Mouse (Mus musculus) midbrain, embryonic 14.5 days (tissue): ENCODE data around the gene Rpl36a. TPM values are rescaled to one million over a fixed set of nuclear protein-coding genes. Genes with fewer than 3 reads are reported as not detected.

Experiments used
- ATAC-seq: fragments of 200-750 bp; cut with Nextera tagmentation; 2 replicates; pipeline ENCODE4 v1.8.0; 2017; ENCODE audit warnings: moderate number of reproducible peaks, moderate library complexity; ENCODE audit not compliant: low FRiP score, low TSS enrichment
- DNase-seq: peaks from one replicate; pipeline ENCODE4 v3.0.0-alpha.2; 2015
- H3K27ac ChIP-seq: fragments of 300-500 bp; sonication (generic); replicated peaks from 2 replicates; pipeline ENCODE4 v1.5.1; 2014; ENCODE audit warnings: mild to moderate bottlenecking, low read depth, low read length, moderate library complexity
- H3K27me3 ChIP-seq: fragments of 300-500 bp; sonication (generic); 2 replicates; pipeline ENCODE4 v1.6.1; 2014; ENCODE audit warnings: low read length, control low read depth, mixed read lengths; ENCODE audit not compliant: control insufficient read depth, insufficient read depth
- H3K36me3 ChIP-seq: fragments of 300-500 bp; sonication (generic); 2 replicates; pipeline ENCODE4 v1.6.1; 2014; ENCODE audit warnings: low read length, control low read depth; ENCODE audit not compliant: control insufficient read depth, insufficient read depth
- H3K4me1 ChIP-seq: fragments of 300-500 bp; sonication (generic); 2 replicates; pipeline ENCODE4 v1.6.1; 2014; ENCODE audit warnings: mild to moderate bottlenecking, antibody characterized with exemption, low read length, control low read depth; ENCODE audit not compliant: control insufficient read depth, insufficient read depth
- H3K4me2 ChIP-seq: fragments of 300-500 bp; sonication (generic); 2 replicates; pipeline ENCODE4 v1.6.1; 2014; ENCODE audit warnings: mild to moderate bottlenecking, low read length, moderate library complexity
- H3K4me3 ChIP-seq: fragments of 300-500 bp; sonication (generic); replicated peaks from 2 replicates; pipeline ENCODE4 v1.5.1; 2014; ENCODE audit warnings: low read depth, low read length
- H3K9ac ChIP-seq: fragments of 300-500 bp; sonication (generic); replicated peaks from 2 replicates; pipeline ENCODE4 v1.6.1; 2014; ENCODE audit warnings: mild to moderate bottlenecking, low read length, moderate library complexity
- H3K9me3 ChIP-seq: fragments of 300-500 bp; sonication (generic); 2 replicates; pipeline ENCODE4 v1.6.1; 2016; ENCODE audit warnings: low read length, control low read depth, mixed read lengths; ENCODE audit not compliant: control insufficient read depth
- WGBS: fragments of 180-500 bp; shearing (Covaris S2); extraction: QIAGEN DNeasy Blood & Tissue Kit; methylation state at CpG from one replicate; pipeline ENCODE4 v1.1.7; 2014; 5-methylcytosine and 5-hydroxymethylcytosine counted together
- polyA plus RNA-seq: library from polyadenylated mRNA; unstranded; fragments of >200 nt; fragmentation: Nextera tagmentation; extraction: Ambion mirVana; gene quantifications from 2 replicates; pipeline ENCODE4 v1.2.1, GENCODE M21; 2014

Rpl36a gene
- polyA plus RNA-seq, 1 experiment from 2014 or later = 207 TPM

DNA sequence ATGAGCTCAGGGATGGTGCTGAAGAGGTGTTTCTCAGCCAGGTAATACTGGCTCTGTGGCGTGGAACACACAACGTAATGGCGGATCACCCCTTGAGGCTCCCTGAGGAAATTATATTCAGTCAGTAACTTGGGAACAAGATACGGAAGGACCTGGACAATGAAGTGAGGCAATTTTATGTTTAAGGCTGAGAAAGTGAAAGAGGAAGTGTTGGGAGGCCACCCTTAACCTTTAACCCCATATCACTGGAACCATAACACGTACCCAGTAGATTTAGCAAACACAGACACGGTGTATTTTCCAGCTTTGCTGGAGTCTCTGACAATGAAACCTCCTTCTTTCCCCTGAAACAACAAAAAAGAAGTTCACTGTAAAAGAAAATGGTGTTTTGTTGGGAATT lies 31.0 kb upstream of the Rpl36a start:
- no peak for ATAC-seq
- 75% methylated on average over 6 of the region's 6 CpGs for WGBS

DNA sequence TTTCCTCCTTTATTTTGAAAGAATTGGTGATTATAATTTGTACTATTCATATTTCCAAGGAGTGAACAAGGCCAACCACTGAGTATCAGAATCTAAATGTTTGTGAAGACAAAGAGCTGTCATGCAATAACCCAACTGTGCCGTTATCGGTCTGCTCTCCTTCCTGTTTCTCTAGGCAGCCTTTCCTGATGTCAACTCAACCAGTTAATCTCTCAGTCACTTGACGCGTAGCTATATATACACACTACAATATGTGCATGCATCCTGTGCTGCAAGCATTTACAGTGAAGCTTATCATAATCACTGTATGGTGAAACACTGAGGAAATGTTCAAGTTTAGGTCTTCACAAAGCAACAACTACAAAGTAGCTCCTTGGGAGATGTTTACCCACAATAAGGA lies 21.1 kb upstream of the Rpl36a start:
- ATAC-seq (no peak), DNase-seq (no peak)
- no peak overlapping the region for H3K4me3 ChIP-seq
- H3K9ac ChIP-seq = no peak overlapping the region
- H3K36me3 ChIP-seq = no peaks in the 10 kb centered on the region
- H3K27ac ChIP-seq = no peak overlapping the region
- H3K4me2 ChIP-seq = no peak overlapping the region
- no peaks in the 10 kb centered on the region for H3K9me3 ChIP-seq
- WGBS = 90% methylated on average over 4 of the region's 4 CpGs
- H3K4me1 ChIP-seq = no peaks in the 10 kb centered on the region
- H3K27me3 ChIP-seq = no peaks in the 10 kb centered on the region

More for the DNA sequence above, 31.0 kb upstream of the Rpl36a start:
- H3K4me1 ChIP-seq = no peaks in the 10 kb centered on the region
- H3K27ac ChIP-seq = no peak overlapping the region
- H3K9me3 ChIP-seq = no peaks in the 10 kb centered on the region
- no peak overlapping the region for H3K4me2 ChIP-seq
- no peaks in the 10 kb centered on the region for H3K36me3 ChIP-seq
- H3K27me3 ChIP-seq = no peaks in the 10 kb centered on the region
- no peak for DNase-seq
- H3K9ac ChIP-seq = no peak overlapping the region
- H3K4me3 ChIP-seq = no peak overlapping the region

DNA sequence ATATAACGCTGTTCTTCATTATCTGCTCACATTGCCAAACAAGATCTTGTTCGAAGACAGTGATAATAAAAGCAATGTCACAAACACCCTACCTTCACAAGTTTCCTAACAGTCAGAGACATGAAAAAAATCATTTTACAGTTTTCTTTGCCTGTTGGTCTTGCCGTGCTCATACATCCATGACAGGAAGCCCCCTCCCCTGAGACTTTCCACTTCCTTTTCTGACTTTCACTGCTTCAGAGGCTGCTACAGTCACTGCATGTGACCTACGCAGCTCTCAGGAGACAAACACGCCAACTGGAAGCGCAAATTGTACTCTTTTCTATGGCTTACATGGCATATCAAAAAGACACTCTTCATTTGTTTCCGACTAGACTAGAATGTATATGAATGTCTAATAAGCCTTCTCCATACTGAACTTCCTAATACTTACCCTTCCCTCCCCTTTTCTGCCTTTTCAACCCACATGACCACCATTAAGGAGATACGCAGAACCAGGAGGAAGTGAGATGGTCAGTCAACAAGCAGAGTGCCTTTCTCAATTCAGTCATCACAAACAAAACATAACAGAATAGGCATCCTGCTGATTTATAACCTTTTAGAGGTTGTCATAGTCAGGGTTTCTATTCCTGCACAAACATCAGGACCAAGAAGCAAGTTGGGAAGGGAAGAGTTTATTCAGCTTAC lies 18.8 kb upstream of the Rpl36a start:
- no peak overlapping the region for H3K4me3 ChIP-seq
- no peak overlapping the region for H3K4me2 ChIP-seq
- no peak overlapping the region for H3K9ac ChIP-seq
- no peak for ATAC-seq
- no peaks in the 10 kb centered on the region for H3K27me3 ChIP-seq
- no peaks in the 10 kb centered on the region for H3K36me3 ChIP-seq
- no peak for DNase-seq
- H3K4me1 ChIP-seq = no peaks in the 10 kb centered on the region
- no peak overlapping the region for H3K27ac ChIP-seq
- no peaks in the 10 kb centered on the region for H3K9me3 ChIP-seq
- 88% methylated on average over 8 of the region's 8 CpGs for WGBS

DNA sequence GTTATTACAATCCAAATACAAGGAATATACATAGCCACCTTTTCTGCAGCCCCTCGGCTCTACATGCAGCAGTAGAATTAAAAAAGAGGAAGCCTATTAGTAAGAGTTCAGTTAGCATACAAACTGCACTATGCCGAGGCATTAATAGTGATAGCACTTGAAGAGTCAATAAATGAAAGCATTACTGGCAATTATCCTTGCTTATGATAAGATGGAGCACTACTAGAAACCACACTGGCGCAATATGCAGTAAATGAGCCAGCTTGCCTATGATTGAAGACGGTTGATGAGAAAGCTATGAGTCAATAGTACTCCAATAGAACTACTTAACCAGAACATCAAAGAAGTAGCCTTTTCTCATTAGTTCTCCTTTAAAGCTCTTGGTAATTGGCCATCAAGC lies 7.6 kb upstream of the Rpl36a start:
- ATAC-seq = no peak
- no peaks in the 10 kb centered on the region for H3K9me3 ChIP-seq
- H3K27me3 ChIP-seq = no peaks in the 10 kb centered on the region
- no peak overlapping the region for H3K4me3 ChIP-seq
- DNase-seq = no peak
- H3K27ac ChIP-seq = no peak overlapping the region
- H3K36me3 ChIP-seq = no peaks in the 10 kb centered on the region
- no peak overlapping the region for H3K4me2 ChIP-seq
- WGBS = 96% methylated on average over 4 of the region's 4 CpGs
- H3K4me1 ChIP-seq = no peaks in the 10 kb centered on the region
- H3K9ac ChIP-seq = no peak overlapping the region

DNA sequence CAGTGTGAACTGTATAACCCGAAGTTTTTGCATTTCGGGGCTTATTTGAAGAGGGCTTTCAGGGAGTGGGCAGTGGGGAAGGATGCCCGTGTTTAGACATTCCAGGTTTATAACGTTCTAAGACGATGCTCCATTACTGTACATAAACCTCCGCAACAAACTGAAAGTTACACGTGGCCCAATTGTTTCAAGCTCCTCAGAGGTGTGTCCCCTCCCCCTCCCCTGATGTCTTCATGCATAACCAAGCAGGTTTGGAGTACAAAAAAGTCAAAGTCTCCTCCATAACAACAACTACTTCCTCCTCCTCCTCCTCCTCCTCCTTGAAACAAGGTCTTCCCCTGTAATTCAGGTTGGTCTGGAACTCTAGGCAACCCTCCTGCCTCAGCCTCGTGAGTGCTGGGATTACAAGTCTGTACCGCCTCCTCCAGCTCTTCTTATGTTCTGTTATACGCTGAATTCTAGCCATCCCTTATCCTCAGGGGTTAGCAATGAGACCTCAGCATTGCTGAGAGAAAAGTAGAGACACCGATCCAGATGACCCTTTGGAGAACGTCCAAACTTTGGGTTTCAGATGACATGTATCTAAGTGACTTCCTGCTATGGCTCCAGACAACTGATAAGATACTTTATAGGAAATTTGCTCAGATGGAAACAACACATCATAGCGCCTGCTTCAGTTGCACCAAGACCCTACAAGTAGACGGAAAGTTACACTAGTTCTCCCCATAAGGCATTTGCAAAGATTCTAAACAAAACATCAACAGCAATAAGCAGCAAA lies 4.7 kb upstream of the Rpl36a start:
- H3K27ac ChIP-seq = no peak overlapping the region
- H3K4me3 ChIP-seq = no peak overlapping the region
- no peak for ATAC-seq
- H3K9me3 ChIP-seq = no peaks in the 10 kb centered on the region
- H3K4me2 ChIP-seq = no peak overlapping the region
- DNase-seq = no peak
- 88% methylated on average over 14 of the region's 14 CpGs for WGBS
- H3K9ac ChIP-seq = no peak overlapping the region
- no peaks in the 10 kb centered on the region for H3K27me3 ChIP-seq
- H3K36me3 ChIP-seq = no peaks in the 10 kb centered on the region
- no peaks in the 10 kb centered on the region for H3K4me1 ChIP-seq

DNA sequence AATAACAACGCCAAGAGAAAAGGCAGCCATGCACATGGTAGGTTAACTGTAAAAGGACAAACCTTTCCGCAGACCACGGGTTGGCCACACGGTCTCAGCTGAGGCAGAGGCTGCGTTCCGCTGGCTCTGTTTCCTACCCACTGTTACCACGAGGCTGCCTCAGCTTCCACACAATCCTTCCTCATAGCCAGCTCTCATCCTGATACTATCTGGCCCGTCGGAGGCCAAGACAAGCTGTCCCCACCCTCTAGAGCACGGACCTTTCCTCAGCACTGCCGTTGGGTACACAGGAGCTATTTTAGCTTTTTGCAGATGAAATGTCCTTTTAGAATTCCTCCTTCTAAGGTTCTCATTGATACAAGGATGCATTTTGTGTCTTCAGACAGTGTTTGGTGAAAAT lies 3.2 kb upstream of the Rpl36a start:
- WGBS = 81% methylated on average over 11 of the region's 11 CpGs
- H3K27me3 ChIP-seq = no peaks in the 10 kb centered on the region

DNA sequence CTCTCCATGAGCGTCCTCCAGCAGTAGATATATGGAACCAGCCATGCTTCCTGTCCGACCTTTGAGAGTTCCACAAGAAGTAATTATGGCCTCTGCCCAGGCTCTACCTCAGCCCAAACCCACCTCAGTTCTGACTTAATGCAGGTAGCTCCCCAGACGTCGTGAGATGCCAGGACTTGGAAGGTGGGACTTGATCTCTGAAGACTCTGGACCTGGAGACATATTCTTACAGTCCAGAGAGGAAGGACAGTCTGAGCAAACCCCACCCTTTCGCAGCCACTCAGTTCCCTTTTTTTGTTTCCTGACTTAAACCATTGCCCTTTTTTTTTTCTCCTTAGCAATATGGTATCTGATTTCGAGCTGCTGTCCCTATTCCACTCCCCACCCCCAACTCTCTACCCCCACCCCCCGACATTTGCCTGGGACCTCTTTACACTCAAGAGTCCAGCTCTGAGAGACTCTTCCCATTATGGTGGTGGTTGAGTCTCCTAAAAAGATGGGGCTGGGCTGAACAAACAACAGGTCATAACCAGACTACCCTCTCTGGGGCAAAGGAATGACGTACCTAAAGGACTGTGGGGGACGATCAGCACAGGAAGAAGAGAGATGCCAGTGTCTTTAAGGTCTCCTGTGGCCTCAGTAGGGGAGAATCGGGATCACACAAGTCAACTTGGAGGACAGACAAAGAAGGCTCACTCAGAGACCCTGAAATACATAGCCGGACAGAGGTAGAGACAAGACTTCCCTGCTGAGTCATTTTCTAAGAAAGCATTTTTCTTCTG lies 2.4 kb upstream of the Rpl36a start, which contains the start of gene Btk:
Gene Btk, minus strand, starts transcription at position 683 of the 782 bp plus-strand sequence.
- DNase-seq (no peak), ATAC-seq (no peak)
- Histone ChIP-seq H3K4me3 (no peak within 1 kb of the TSS), H3K36me3 (peaks cover 5% of the 10 kb centered on the region; the same call in 1 of the 2 replicates), H3K4me1 (no peaks in the 10 kb centered on the region), H3K27me3 (no peaks in the 10 kb centered on the region), H3K9me3 (no peaks in the 10 kb centered on the region), H3K27ac (no peak within 1 kb of the TSS), H3K9ac (no peak within 1 kb of the TSS), H3K4me2 (no peak within 1 kb of the TSS)
- 82% methylated on average over 11 of the region's 11 CpGs for WGBS

More for the DNA sequence above, 3.2 kb upstream of the Rpl36a start:
- DNase-seq (no peak), ATAC-seq (no peak)
- H3K4me3 ChIP-seq = no peak overlapping the region
- no peak overlapping the region for H3K27ac ChIP-seq
- H3K36me3 ChIP-seq = no peaks in the 10 kb centered on the region
- H3K4me2 ChIP-seq = no peak overlapping the region
- H3K9ac ChIP-seq = no peak overlapping the region
- no peaks in the 10 kb centered on the region for H3K9me3 ChIP-seq
- no peaks in the 10 kb centered on the region for H3K4me1 ChIP-seq

DNA sequence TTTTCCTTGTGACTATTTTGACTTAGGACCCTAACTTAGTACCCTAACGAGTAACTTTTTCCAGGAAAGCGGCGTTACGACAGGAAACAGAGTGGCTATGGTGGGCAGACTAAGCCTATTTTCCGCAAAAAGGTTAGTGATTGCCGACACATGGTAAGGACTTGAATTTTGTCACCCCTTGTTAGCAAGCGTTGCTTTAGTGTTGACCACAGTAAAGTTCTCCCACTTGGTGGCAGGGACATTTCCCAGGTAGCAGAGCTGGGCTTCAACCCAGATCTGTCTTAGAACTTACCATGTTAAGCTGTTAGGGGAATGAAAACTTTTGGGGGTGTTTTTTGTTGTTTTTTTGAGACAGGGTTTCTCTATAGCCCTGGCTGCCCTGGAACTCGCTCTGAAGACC lies 993 bp downstream of the Rpl36a start:
- no peak for DNase-seq
- no peaks in the 10 kb centered on the region for H3K27me3 ChIP-seq
- 38% methylated on average over 8 of the region's 8 CpGs for WGBS

More for the DNA sequence above, 993 bp downstream of the Rpl36a start:
- ATAC-seq = no peak
- peak overlapping the region; percentile 62 for H3K4me2 ChIP-seq
- H3K9ac ChIP-seq = peak overlapping the region; percentile 57; the same call in 1 of the 2 replicates
- H3K4me3 ChIP-seq = peak overlapping the region; percentile 46
- H3K36me3 ChIP-seq = peaks cover 13% of the 10 kb centered on the region; the same call in 1 of the 2 replicates
- no peaks in the 10 kb centered on the region for H3K9me3 ChIP-seq
- no peaks in the 10 kb centered on the region for H3K4me1 ChIP-seq
- H3K27ac ChIP-seq = no peak overlapping the region
